Mouse (Mus musculus): ENCODE results near the gene Dntt. TPM values are rescaled to one million over a fixed set of nuclear protein-coding genes. Genes with fewer than 3 reads are reported as not detected.

Dntt gene
- 0.10 and 0.13 TPM in 2 replicates for polyA plus RNA-seq (2012; rRNA removed)

GRCm38 (mm10) chr19:41029219-41029618 lies at the start of gene Dntt:
Gene Dntt (plus strand): TSS chr19:41029275.

GRCm38 (mm10) chr19:40994057-40994585 lies 35.0 kb upstream of the Dntt start, which contains the start of gene Blnk:
Gene Blnk (minus strand): TSS chr19:40994535.

GRCm38 (mm10) chr19:41076906-41077305 lies 47.8 kb downstream of the Dntt start, which contains the start of gene Opalin:
Gene Opalin (minus strand): TSS chr19:41077113.

Other genes with a start within 250 kb of the Dntt start
- gene Ccnj, start 198.0 kb upstream of the Dntt start, polyA plus RNA-seq (2012; rRNA removed) = 16.2 and 17.4 TPM in 2 replicates
- gene Zfp518a, start 134.6 kb upstream of the Dntt start, polyA plus RNA-seq (2012; rRNA removed) = 5.4 and 5.9 TPM in 2 replicates
- 0.48 and 0.55 TPM in 2 replicates for gene Blnk, start 34.7 kb upstream of the Dntt start, polyA plus RNA-seq (2012; rRNA removed)
- not detected in 2 replicates for gene Opalin, start 47.8 kb downstream of the Dntt start, polyA plus RNA-seq (2012; rRNA removed)
- 0.78 and 0.87 TPM in 2 replicates for gene Tll2, start 177.6 kb downstream of the Dntt start, polyA plus RNA-seq (2012; rRNA removed)
- 91.0 and 101 TPM in 2 replicates for gene Tm9sf3, start 234.7 kb downstream of the Dntt start, polyA plus RNA-seq (2012; rRNA removed)